Comparison of ENCODE assay signal across 12 mouse cellular contexts in genomic region chr9:45432639-45433038, GRCm38 (mm10). TPM values are rescaled to one million over a fixed set of nuclear protein-coding genes. Genes with fewer than 3 reads are reported as not detected.
DNase-seq lines count a peak whose midpoint lies in the region; ATAC-seq and TF ChIP-seq lines count a peak whose summit lies in the region.
"Had no signal": no experiment of that assay in that cellular context is flagged by ENCODE, and none has a peak within 500 bp of the region (broad histone marks: within the 10 kb centered on the region; RNA-seq: fewer than 3 reads in every experiment).

No protein-coding gene starts in this region.

- H3K36me3 ChIP-seq in forebrain, embryonic 13.5 days (ENCODE audit: poor library complexity, severe bottlenecking), result no peaks in the 10 kb centered on the region
- H3K36me3 ChIP-seq in forebrain, embryonic 10.5 days (replicated peaks), result no peaks in the 10 kb centered on the region
- no peaks in the 10 kb centered on the region for H3K36me3 ChIP-seq in neural tube, embryonic 14.5 days (ENCODE audit: control insufficient read depth, insufficient read depth, low read length)

- DNase-seq in forebrain, embryonic 10.5 days (ENCODE audit: extremely low spot score, low spot score), result no peak
- DNase-seq in brain, embryonic 14.5 days (ENCODE audit: low read depth), result peak; percentile 91
- DNase-seq in layer of hippocampus, postnatal 10 days (ENCODE audit: low spot score in 2 of 2), result peak; percentile 47 to 56
- DNase-seq in c-Kit-positive CD71-positive TER-119-positive erythroid progenitor cells, embryonic 14.5 days (ENCODE audit: low spot score), result no peak
- DNase-seq in T-cell, adult 2 months (ENCODE audit: low spot score), result no peak
- DNase-seq: kidney, adult 11 months; liver, postnatal 0 days had no signal

- TF ChIP-seq CTCF in brain, embryonic 14.5 days (IDR thresholded peaks at IDR 0.05; ENCODE audit: borderline replicate concordance, extremely low read depth, insufficient read depth, insufficient read length), result no peak

- peaks cover 41% of the 10 kb centered on the region for H3K27me3 ChIP-seq in forebrain, embryonic 13.5 days
- peaks cover 68% of the 10 kb centered on the region for H3K27me3 ChIP-seq in forebrain, embryonic 10.5 days (ENCODE audit: poor library complexity, severe bottlenecking)
- peaks cover 15% of the 10 kb centered on the region for H3K27me3 ChIP-seq in neural tube, embryonic 14.5 days (ENCODE audit: control insufficient read depth, insufficient read depth, low read length)

- peak overlapping the region; percentile 85 for H3K4me2 ChIP-seq in forebrain, embryonic 13.5 days
- H3K4me2 ChIP-seq in neural tube, embryonic 14.5 days (ENCODE audit: low read depth, low read length), result peak overlapping the region; percentile 61

- peaks cover 85% of the 10 kb centered on the region for H3K4me1 ChIP-seq in forebrain, embryonic 13.5 days
- peaks cover 23% of the 10 kb centered on the region for H3K4me1 ChIP-seq in forebrain, embryonic 10.5 days
- H3K4me1 ChIP-seq in neural tube, embryonic 14.5 days (ENCODE audit: control insufficient read depth, insufficient read depth, low read length), result peaks cover 33% of the 10 kb centered on the region

- 31% methylated on average over 12 of the region's 12 CpGs for WGBS in forebrain, embryonic 13.5 days
- WGBS in forebrain, embryonic 10.5 days, result 79% methylated on average over 12 of the region's 12 CpGs
- 32% methylated on average over 12 of the region's 12 CpGs for WGBS in neural tube, embryonic 14.5 days

- H3K27ac ChIP-seq in forebrain, embryonic 13.5 days, result peak overlapping the region; percentile 91
- no peak overlapping the region for H3K27ac ChIP-seq in forebrain, embryonic 10.5 days
- H3K27ac ChIP-seq in neural tube, embryonic 14.5 days (ENCODE audit: low read depth, low read length), result peak overlapping the region; percentile 87
- H3K27ac ChIP-seq: stomach, postnatal 0 days had no signal

- no peak for TF ChIP-seq POLR2A in brain, embryonic 14.5 days (IDR thresholded peaks at IDR 0.05; ENCODE audit: borderline replicate concordance, extremely low read depth, insufficient read depth, insufficient read length, poor library complexity, severe bottlenecking)

- peak overlapping the region; percentile 84 for H3K9ac ChIP-seq in forebrain, embryonic 13.5 days
- H3K9ac ChIP-seq in neural tube, embryonic 14.5 days (replicated peaks; ENCODE audit: low read depth, low read length), result peak overlapping the region; percentile 53
- H3K9ac ChIP-seq: liver, postnatal 0 days had no signal

- no peaks in the 10 kb centered on the region for H3K9me3 ChIP-seq in forebrain, embryonic 13.5 days (replicated peaks)
- no peaks in the 10 kb centered on the region for H3K9me3 ChIP-seq in forebrain, embryonic 10.5 days
- no peaks in the 10 kb centered on the region for H3K9me3 ChIP-seq in neural tube, embryonic 14.5 days (ENCODE audit: control insufficient read depth, low read length)

- peak overlapping the region; percentile 69 for H3K4me3 ChIP-seq in forebrain, embryonic 13.5 days
- H3K4me3 ChIP-seq in forebrain, embryonic 10.5 days, result no peak overlapping the region
- H3K4me3 ChIP-seq in neural tube, embryonic 14.5 days (ENCODE audit: low read depth, low read length), result peak overlapping the region; percentile 65

- peak; percentile 57 for ATAC-seq in forebrain, embryonic 13.5 days
- ATAC-seq in neural tube, embryonic 14.5 days (ENCODE audit: low read depth), result peak; percentile 23; the same call in 1 of the 2 replicates
- ATAC-seq in megakaryocyte-erythroid progenitor cell, adult 5-6 weeks (replicated peaks; ENCODE audit: low FRiP score, low TSS enrichment, poor library complexity, severe bottlenecking), result no peak
- ATAC-seq: liver, postnatal 0 days had no signal

RNA-seq across cellular contexts. Expression of gene Dscaml1, which starts 6.2 kb away (rescaled TPM):
- 9.6 and 13.6 TPM in 2 replicates for polyA plus RNA-seq in forebrain, embryonic 13.5 days (2015; fragmentation: Nextera tagmentation; extraction: Ambion mirVana)
- polyA plus RNA-seq in forebrain, embryonic 10.5 days (2016; fragmentation: Nextera tagmentation; extraction: Ambion mirVana), result 0.28 and 0.79 TPM in 2 replicates
- 34.3 and 36.8 TPM in 2 replicates for polyA plus RNA-seq in brain, embryonic 14.5 days (2012; rRNA removed)
- total RNA-seq in layer of hippocampus, postnatal 10 days (2021), result 10 to 100 TPM; 67.0 to 72.6 TPM
- polyA plus RNA-seq in neural tube, embryonic 14.5 days (2014; fragmentation: Nextera tagmentation; extraction: Ambion mirVana), result 18.3 and 24.3 TPM in 2 replicates
- total RNA-seq in megakaryocyte-erythroid progenitor cell, adult 5-6 weeks (2014; fragmentation: Nextera tagmentation), result not detected in 2 replicates
- total RNA-seq in megakaryocyte-erythroid progenitor cell, adult 5-6 weeks (2017), result not detected in 2 replicates
- polyA plus RNA-seq: C2C12; liver, postnatal 0 days had no signal

RNA-seq across cellular contexts. Expression of gene Fxyd2, which starts 33.2 kb away (rescaled TPM):
- polyA plus RNA-seq in forebrain, embryonic 13.5 days (2015; fragmentation: Nextera tagmentation; extraction: Ambion mirVana), result 3.0 and 5.6 TPM in 2 replicates
- 0.55 and 1.2 TPM in 2 replicates for polyA plus RNA-seq in forebrain, embryonic 10.5 days (2016; fragmentation: Nextera tagmentation; extraction: Ambion mirVana)
- polyA plus RNA-seq in brain, embryonic 14.5 days (2012; rRNA removed), result 7.7 and 8.4 TPM in 2 replicates
- 10 to 100 TPM in 1 of 2 experiments, 1 to 10 TPM in 1; 8.9 to 10.4 TPM for total RNA-seq in layer of hippocampus, postnatal 10 days (2021)
- 9.6 and 9.9 TPM in 2 replicates for polyA plus RNA-seq in neural tube, embryonic 14.5 days (2014; fragmentation: Nextera tagmentation; extraction: Ambion mirVana)
- not detected in 2 replicates for total RNA-seq in megakaryocyte-erythroid progenitor cell, adult 5-6 weeks (2014; fragmentation: Nextera tagmentation)
- total RNA-seq in megakaryocyte-erythroid progenitor cell, adult 5-6 weeks (2017), result not detected in 2 replicates
- polyA plus RNA-seq: C2C12 had no signal

Comparison
In these comparisons a context has a peak if more than half of its experiments do, and no peak if none do; other contexts are left out.
1. DNase-seq: peak in brain, embryonic 14.5 days (single experiment) and layer of hippocampus, postnatal 10 days (2 of 2); none in forebrain, embryonic 10.5 days (single experiment), c-Kit-positive CD71-positive TER-119-positive erythroid progenitor cells, embryonic 14.5 days (single experiment) and T-cell, adult 2 months (single experiment).